Comparison of ENCODE assay signal across 8 mouse cellular contexts in genomic region chr10:121429981-121430682, GRCm38 (mm10). TPM values are rescaled to one million over a fixed set of nuclear protein-coding genes. Genes with fewer than 3 reads are reported as not detected.
DNase-seq lines count a peak whose midpoint lies in the region; ATAC-seq and TF ChIP-seq lines count a peak whose summit lies in the region.

No protein-coding gene starts in this region.

- peak; percentile 57 for DNase-seq in adrenal gland, postnatal 14 days
- DNase-seq in adrenal gland, adult 18-20 months (ENCODE audit: low spot score in 2 of 2), result no peak
- peak; percentile 57 for DNase-seq in embryo, embryonic 11 days
- DNase-seq in liver, embryonic 14.5 days (ENCODE audit: low read depth in 3 of 3, low spot score in 3 of 3), result no peak
- peak; percentile 60 for DNase-seq in thymus, postnatal 4 days
- DNase-seq in gastrocnemius, adult 18-20 months (ENCODE audit: low spot score), result no peak
- no peak for DNase-seq in right cerebral cortex, adult 2 months (ENCODE audit: low spot score in 2 of 2)

- H3K9ac ChIP-seq in hindbrain, embryonic 13.5 days, result peak overlapping the region; percentile 56
- no peak overlapping the region; the same call in 1 of the 2 replicates for H3K9ac ChIP-seq in liver, embryonic 14.5 days (replicated peaks)

- 37% methylated on average over 14 of the region's 14 CpGs for WGBS in hindbrain, embryonic 13.5 days
- 20% methylated on average over 14 of the region's 14 CpGs for WGBS in liver, embryonic 14.5 days (ENCODE audit: insufficient replicate concordance)

- no peaks in the 10 kb centered on the region for H3K27me3 ChIP-seq in hindbrain, embryonic 13.5 days
- no peaks in the 10 kb centered on the region for H3K27me3 ChIP-seq in liver, embryonic 14.5 days (ENCODE audit: control insufficient read depth, insufficient read depth, low read length)

- H3K4me1 ChIP-seq in hindbrain, embryonic 13.5 days (replicated peaks), result peaks cover 50% of the 10 kb centered on the region
- H3K4me1 ChIP-seq in liver, embryonic 14.5 days (replicated peaks; ENCODE audit: control insufficient read depth in 2 of 2, insufficient read depth in 2 of 2, low read length in 1 of 2), result peaks cover 21 to 59% of the 10 kb centered on the region in 2 experiments

- TF ChIP-seq CTCF in liver, embryonic 14.5 days (IDR thresholded peaks at IDR 0.05; ENCODE audit: low read depth), result no peak

- TF ChIP-seq EP300 in liver, embryonic 14.5 days (IDR thresholded peaks at IDR 0.05; ENCODE audit: low read depth), result no peak

- H3K27ac ChIP-seq in hindbrain, embryonic 13.5 days, result peak overlapping the region; percentile 45; the same call in 1 of the 2 replicates
- H3K27ac ChIP-seq in liver, embryonic 14.5 days, result no peak overlapping the region

- peak overlapping the region; percentile 19; the same call in 1 of the 2 replicates for H3K4me2 ChIP-seq in hindbrain, embryonic 13.5 days
- peak overlapping the region; percentile 44 for H3K4me2 ChIP-seq in liver, embryonic 14.5 days (ENCODE audit: low read depth)

- 0 out of 2 replicates have a peak, but pooled peaks have one; percentile 30 for ATAC-seq in hindbrain, embryonic 13.5 days (ENCODE audit: low FRiP score)
- peak; percentile 10; the same call in 1 of the 2 replicates for ATAC-seq in liver, embryonic 14.5 days (ENCODE audit: insufficient read depth)

- H3K9me3 ChIP-seq in hindbrain, embryonic 13.5 days, result no peaks in the 10 kb centered on the region
- H3K9me3 ChIP-seq in liver, embryonic 14.5 days (ENCODE audit: control insufficient read depth, low read length), result no peaks in the 10 kb centered on the region

- H3K4me3 ChIP-seq in hindbrain, embryonic 13.5 days, result no peak overlapping the region
- no peak overlapping the region for H3K4me3 ChIP-seq in liver, embryonic 14.5 days (ENCODE audit: insufficient read depth in 1 of 2, low read depth in 2 of 2, low read length in 2 of 2)

- no peaks in the 10 kb centered on the region for H3K36me3 ChIP-seq in hindbrain, embryonic 13.5 days
- H3K36me3 ChIP-seq in liver, embryonic 14.5 days (replicated peaks; ENCODE audit: control insufficient read depth, insufficient read depth, low read depth), result no peaks in the 10 kb centered on the region

RNA-seq across cellular contexts. Expression of gene Rassf3, which starts 46.0 kb away (rescaled TPM):
- total RNA-seq in adrenal gland, postnatal 14 days (2021), result 40.1 and 41.1 TPM in 2 replicates
- 10 to 100 TPM; 39.2 to 44.8 TPM for total RNA-seq in adrenal gland, adult 18-20 months (2021)
- 5.2 and 5.3 TPM in 2 replicates for polyA plus RNA-seq in hindbrain, embryonic 13.5 days (2015; fragmentation: Nextera tagmentation; extraction: Ambion mirVana)
- polyA plus RNA-seq in liver, embryonic 14.5 days (2012; rRNA removed), result 5.7 and 8.6 TPM in 2 replicates
- polyA plus RNA-seq in liver, embryonic 14.5 days (2014; fragmentation: Nextera tagmentation; extraction: Ambion mirVana), result 7.9 and 10.8 TPM in 2 replicates
- 10 to 100 TPM; 34.7 to 47.5 TPM for total RNA-seq in gastrocnemius, adult 18-20 months (2021)

Comparison
In these comparisons a context has a peak if more than half of its experiments do, and no peak if none do; other contexts are left out.
1. DNase-seq: peak in adrenal gland, postnatal 14 days (single experiment), embryo, embryonic 11 days (single experiment) and thymus, postnatal 4 days (single experiment); none in adrenal gland, adult 18-20 months (0 of 2), liver, embryonic 14.5 days (0 of 3), gastrocnemius, adult 18-20 months (single experiment) and right cerebral cortex, adult 2 months (0 of 2).